Mouse (Mus musculus): ENCODE results near the gene Olfr1036. TPM values are rescaled to one million over a fixed set of nuclear protein-coding genes. Genes with fewer than 3 reads are reported as not detected.
"Not testable (repeated sequence)": the region's sequence is repeated elsewhere in the genome, so short reads cannot be mapped to it uniquely, and the experiment has no call there.

The Olfr1036 gene
- not detected for total RNA-seq (2022)

- DNase-seq (ENCODE audit: low spot score in 2 of 2): not testable (repeated sequence)
These were observed at the start of gene Olfr1036 for GRCm38 (mm10) chr2:86073692-86074091. Olfr1036 (plus strand) TSS chr2:86073992.

DNA sequence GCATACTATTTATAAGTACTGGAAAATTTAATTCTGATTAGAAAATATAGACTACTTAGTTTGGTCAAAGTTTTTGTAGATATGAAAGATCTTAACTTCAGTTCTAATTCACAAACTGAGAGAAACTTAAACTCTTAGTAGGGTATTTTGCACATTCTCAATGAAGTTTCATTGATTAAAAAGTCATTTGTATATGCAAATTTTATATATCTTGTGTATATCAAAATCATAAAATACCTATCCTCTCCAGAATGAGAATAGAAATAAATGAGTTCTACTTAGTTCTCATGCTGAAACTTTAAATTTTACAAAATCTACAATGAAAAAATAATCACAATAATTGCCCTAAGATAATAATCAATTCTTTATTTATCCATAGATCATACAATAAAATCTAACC is 28.2 kb upstream of the Olfr1036 start, which contains the start of gene Olfr1034:
TSS of gene Olfr1034 (plus strand) at position 301 of the 400 bp plus-strand sequence.
- DNase-seq (ENCODE audit: low spot score in 2 of 2): no peak

DNA sequence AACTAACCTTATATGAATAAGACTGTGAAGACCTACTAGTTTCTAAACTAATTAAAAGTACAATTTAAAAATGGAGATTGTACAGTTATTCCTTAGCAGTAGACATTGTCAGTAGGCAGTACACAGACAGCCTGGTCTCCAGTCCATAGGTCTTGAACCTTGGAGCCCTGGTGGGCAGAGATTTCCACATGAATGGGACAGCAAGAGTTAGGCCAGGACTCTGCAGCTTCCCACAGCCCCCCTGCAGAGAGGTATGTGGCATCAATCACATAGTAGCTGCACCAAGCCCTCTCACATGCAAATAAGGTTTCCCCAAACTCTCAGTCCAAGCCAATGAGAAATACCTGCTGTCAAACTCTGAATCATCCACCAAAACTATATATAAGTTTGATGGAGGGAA is 23.0 kb upstream of the Olfr1036 start:
- DNase-seq (ENCODE audit: low spot score in 2 of 2): not testable (repeated sequence)

DNA sequence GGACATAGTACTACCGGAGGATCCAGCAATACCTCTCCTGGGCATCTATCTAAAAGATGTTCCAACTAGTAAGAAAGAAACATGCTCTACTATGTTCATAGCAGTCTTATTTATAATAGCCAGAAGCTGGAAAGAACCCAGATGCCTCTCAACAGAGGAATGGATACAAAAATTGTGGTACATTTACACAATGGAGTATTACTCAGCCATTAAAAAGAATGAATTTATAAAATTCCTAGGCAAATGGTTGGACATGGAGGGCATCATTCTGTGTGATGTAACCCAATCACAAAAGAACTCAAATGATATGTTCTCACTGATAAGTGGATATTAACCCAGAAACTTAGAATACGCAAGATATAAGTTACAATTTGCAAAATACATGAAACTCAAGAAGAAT is 10.0 kb upstream of the Olfr1036 start:
- not testable (repeated sequence) for DNase-seq (ENCODE audit: low spot score in 2 of 2)

DNA sequence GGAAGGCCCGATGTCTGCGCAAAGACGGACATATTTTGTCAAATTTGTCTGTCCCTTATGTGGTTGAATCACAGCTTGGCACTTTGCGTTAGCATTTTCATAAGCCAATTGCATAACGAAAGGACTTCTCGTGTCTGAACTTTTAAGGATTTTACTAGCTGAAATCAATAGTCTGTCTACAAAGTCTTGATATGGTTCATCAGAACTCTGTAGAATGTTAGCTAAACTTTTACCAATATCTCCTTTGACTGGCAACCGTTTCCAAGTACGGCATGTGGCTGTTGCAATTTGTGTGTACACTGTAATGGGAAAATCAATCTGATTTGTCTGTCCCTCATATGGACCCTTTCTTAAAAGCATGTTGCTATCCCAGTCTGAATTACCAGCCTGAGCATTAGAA is 3.6 kb upstream of the Olfr1036 start:
- DNase-seq (ENCODE audit: low spot score in 2 of 2): no peak

DNA sequence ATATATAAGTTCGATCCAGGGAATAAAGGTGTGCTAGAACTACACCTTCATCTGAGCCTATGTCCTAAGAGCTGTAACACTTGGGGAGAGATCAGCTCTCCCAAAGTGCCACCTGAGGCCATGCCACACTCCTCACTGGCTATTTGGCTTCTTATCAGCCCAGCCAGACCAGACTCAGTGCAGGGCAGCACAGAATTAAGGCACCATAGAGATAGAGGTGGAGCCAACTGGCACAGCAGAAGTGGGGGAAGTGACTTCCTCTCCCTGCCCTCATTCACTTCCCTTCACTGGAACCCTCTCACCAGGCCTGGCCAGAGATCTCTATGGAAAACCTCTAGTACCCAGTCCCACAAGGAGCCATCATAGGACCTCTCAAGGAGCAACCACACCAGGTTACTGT is 6.7 kb downstream of the Olfr1036 start:
- not testable (repeated sequence) for DNase-seq (ENCODE audit: low spot score in 2 of 2)

- DNase-seq (ENCODE audit: low spot score in 2 of 2): no peak
These were observed 13.5 kb downstream of the Olfr1036 start, which contains the start of gene Olfr1037 for GRCm38 (mm10) chr2:86087285-86087684. Olfr1037 (minus strand) TSS chr2:86087385.

Other genes starting within 250 kb of the Olfr1036 start
- not detected for gene Olfr1019, start 228.5 kb upstream of the Olfr1036 start, total RNA-seq (2022)
- not detected for gene Olfr1020, start 227.0 kb upstream of the Olfr1036 start, total RNA-seq (2022)
- not detected for gene Olfr1022, start 205.4 kb upstream of the Olfr1036 start, total RNA-seq (2022)
- gene Olfr1023, start 188.4 kb upstream of the Olfr1036 start, total RNA-seq (2022): not detected
- not detected for gene Olfr1024, start 168.9 kb upstream of the Olfr1036 start, total RNA-seq (2022)
- not detected for gene Olfr1025-ps1, start 158.8 kb upstream of the Olfr1036 start, total RNA-seq (2022)
- gene Olfr1026, start 152.4 kb upstream of the Olfr1036 start, total RNA-seq (2022): not detected
- under 1 TPM in 2 of 4 experiments, not detected in 2; 0.09 to 0.11 TPM for gene Olfr1028, start 123.6 kb upstream of the Olfr1036 start, total RNA-seq (2022)
- gene Olfr1029, start 100.1 kb upstream of the Olfr1036 start, total RNA-seq (2022): under 1 TPM in 1 of 4 experiments, not detected in 3; 0.18 TPM
- gene Olfr1030, start 94.7 kb upstream of the Olfr1036 start, total RNA-seq (2022): not detected
- not detected for gene Olfr1031, start 83.7 kb upstream of the Olfr1036 start, total RNA-seq (2022)
- not detected for gene Olfr1032, start 68.5 kb upstream of the Olfr1036 start, total RNA-seq (2022)
- gene Olfr1033, start 53.4 kb upstream of the Olfr1036 start, total RNA-seq (2022): not detected
- gene Olfr1034, start 28.1 kb upstream of the Olfr1036 start, total RNA-seq (2022): not detected
- gene Olfr1037, start 13.4 kb downstream of the Olfr1036 start, total RNA-seq (2022): not detected
- not detected for gene Olfr1039, start 61.9 kb downstream of the Olfr1036 start, total RNA-seq (2022)
- gene Olfr1040, start 72.7 kb downstream of the Olfr1036 start, total RNA-seq (2022): not detected
- not detected for gene Olfr1042, start 87.8 kb downstream of the Olfr1036 start, total RNA-seq (2022)
- gene Olfr1043, start 93.5 kb downstream of the Olfr1036 start, total RNA-seq (2022): not detected
- gene Olfr1044, start 103.8 kb downstream of the Olfr1036 start, total RNA-seq (2022): not detected
- not detected for gene Olfr52, start 111.7 kb downstream of the Olfr1036 start, total RNA-seq (2022)
- gene Olfr1045, start 129.0 kb downstream of the Olfr1036 start, total RNA-seq (2022): not detected
- gene Olfr1046, start 145.3 kb downstream of the Olfr1036 start, total RNA-seq (2022): not detected
- gene Olfr1047, start 157.4 kb downstream of the Olfr1036 start, total RNA-seq (2022): not detected
- not detected for gene Olfr1048, start 166.3 kb downstream of the Olfr1036 start, total RNA-seq (2022)
- not detected for gene Olfr1049, start 184.3 kb downstream of the Olfr1036 start, total RNA-seq (2022)
- gene Olfr1051, start 205.1 kb downstream of the Olfr1036 start, total RNA-seq (2022): not detected
- gene Olfr1052, start 218.5 kb downstream of the Olfr1036 start, total RNA-seq (2022): not detected
- not detected for gene Olfr1053, start 241.3 kb downstream of the Olfr1036 start, total RNA-seq (2022)